Mouse (Mus musculus) heart, postnatal 0 days (tissue): ENCODE data around the gene Slc39a11. TPM values are rescaled to one million over a fixed set of nuclear protein-coding genes. Genes with fewer than 3 reads are reported as not detected.

Experiments
- ATAC-seq: fragments of 200-750 bp; cut with Nextera tagmentation; 2 replicates; pipeline ENCODE4 v1.8.0; 2017; ENCODE audit warnings: low read depth, moderate number of reproducible peaks, moderate library complexity; ENCODE audit not compliant: insufficient read depth
- DNase-seq: peaks from one replicate; pipeline ENCODE4 v3.0.0-alpha.2; 2016; ENCODE audit warnings: low spot score
- H3K27ac ChIP-seq: fragments of 300-500 bp; sonication (generic); 2 replicates; pipeline ENCODE4 v1.5.1; 2014; ENCODE audit warnings: low read depth, mild to moderate bottlenecking
- H3K27me3 ChIP-seq: fragments of 300-500 bp; sonication (generic); 2 replicates; pipeline ENCODE4 v1.6.1; 2014; ENCODE audit warnings: low read length, mixed read lengths; ENCODE audit not compliant: control insufficient read depth, insufficient read depth
- H3K36me3 ChIP-seq: fragments of 300-500 bp; sonication (generic); replicated peaks from 2 replicates; pipeline ENCODE4 v1.6.1; 2014; ENCODE audit warnings: low read length, mixed read lengths; ENCODE audit not compliant: control insufficient read depth, insufficient read depth
- H3K4me1 ChIP-seq: fragments of 300-500 bp; sonication (generic); 2 replicates; pipeline ENCODE4 v1.6.1; 2014; ENCODE audit warnings: antibody characterized with exemption; ENCODE audit not compliant: control insufficient read depth, insufficient read depth
- H3K4me2 ChIP-seq: fragments of 300-500 bp; sonication (generic); 2 replicates; pipeline ENCODE4 v1.6.1; 2014; ENCODE audit warnings: low read depth, mild to moderate bottlenecking, low read length, moderate library complexity
- H3K4me3 ChIP-seq: fragments of 300-500 bp; sonication (generic); 2 replicates; pipeline ENCODE4 v1.5.1; 2014; ENCODE audit warnings: low read depth, low read length
- H3K9ac ChIP-seq: fragments of 300-500 bp; sonication (generic); replicated peaks from 2 replicates; pipeline ENCODE4 v1.6.1; 2014; ENCODE audit warnings: low read depth, low read length, mixed read lengths
- H3K9me3 ChIP-seq: fragments of 300-500 bp; sonication (generic); replicated peaks from 2 replicates; pipeline ENCODE4 v1.6.1; 2016; ENCODE audit warnings: low read length; ENCODE audit not compliant: control insufficient read depth
- CTCF ChIP-seq: IDR thresholded peaks from 2 replicates; pipeline ENCODE4 v1.5.1; 2016; ENCODE audit warnings: antibody characterized with exemption, control low read depth, low read depth
- EP300 ChIP-seq: IDR thresholded peaks from 2 replicates; pipeline ENCODE4 v1.6.1; 2016; ENCODE audit warnings: antibody characterized with exemption, low read depth
- WGBS: fragments of 180-500 bp; shearing (Covaris S2); extraction: QIAGEN DNeasy Blood & Tissue Kit; methylation state at CpG from one replicate; pipeline ENCODE4 v1.1.7; 2014; 5-methylcytosine and 5-hydroxymethylcytosine counted together
- polyA plus RNA-seq: library from polyadenylated mRNA; unstranded; fragments of >200 nt; fragmentation: Nextera tagmentation; extraction: Ambion mirVana; gene quantifications from 2 replicates; pipeline ENCODE4 v1.2.1, GENCODE M21; 2015
- total RNA-seq: library from RNA; depleted of rRNA; stranded (reverse); fragments of >200 nt; gene quantifications from 2 replicates; pipeline ENCODE4 v1.2.3, GENCODE M21; 2014; ENCODE audit warnings: low replicate concordance

Gene Slc39a11
- total and polyA plus RNA-seq, 2 experiments from 2014 or later: 8.6 to 16.3 TPM

- H3K4me1 ChIP-seq: peaks cover 7% of the 10 kb centered on the region; the same call in 1 of the 2 replicates
- no peak overlapping the region for H3K9ac ChIP-seq
- WGBS: 95% methylated on average over 6 of the region's 6 CpGs
- no peaks in the 10 kb centered on the region for H3K9me3 ChIP-seq
- no peaks in the 10 kb centered on the region for H3K27me3 ChIP-seq
- DNase-seq: no peak
- H3K4me3 ChIP-seq: no peak overlapping the region
- no peak for ATAC-seq
- no peak overlapping the region for H3K27ac ChIP-seq
- H3K36me3 ChIP-seq: peaks cover 58% of the 10 kb centered on the region
- no peak overlapping the region for H3K4me2 ChIP-seq
- TF ChIP-seq EP300 (no peak), CTCF (no peak)
Measured at GRCm38 (mm10) chr11:113652516-113652915, 2.6 kb upstream of the Slc39a11 start.

GRCm38 (mm10) chr11:113651907-113652273 lies 2.0 kb upstream of the Slc39a11 start:
- TF ChIP-seq CTCF: peak; percentile 46
- no peak for TF ChIP-seq EP300
- ATAC-seq: no peak
- DNase-seq: no peak
- no peaks in the 10 kb centered on the region for H3K27me3 ChIP-seq
- H3K9ac ChIP-seq: no peak overlapping the region
- 49% methylated on average over 8 of the region's 8 CpGs for WGBS
- peaks cover 7% of the 10 kb centered on the region; the same call in 1 of the 2 replicates for H3K4me1 ChIP-seq
- no peak overlapping the region for H3K27ac ChIP-seq
- peaks cover 51% of the 10 kb centered on the region for H3K36me3 ChIP-seq
- no peak overlapping the region for H3K4me3 ChIP-seq
- H3K4me2 ChIP-seq: no peak overlapping the region
- no peaks in the 10 kb centered on the region for H3K9me3 ChIP-seq

- Histone ChIP-seq H3K9me3 (no peaks in the 10 kb centered on the region), H3K27ac (no peak overlapping the region), H3K9ac (no peak overlapping the region), H3K27me3 (no peaks in the 10 kb centered on the region), H3K4me1 (peaks cover 7% of the 10 kb centered on the region; the same call in 1 of the 2 replicates), H3K36me3 (peaks cover 46% of the 10 kb centered on the region), H3K4me2 (no peak overlapping the region), H3K4me3 (no peak overlapping the region)
- WGBS: 70% methylated on average over 22 of the region's 22 CpGs
- DNase-seq (no peak), ATAC-seq (no peak)
- TF ChIP-seq EP300 (no peak), CTCF (no peak)
Measured at GRCm38 (mm10) chr11:113651206-113651906, 1.5 kb upstream of the Slc39a11 start.

- peak within 1 kb of the TSS; percentile 69 for H3K4me2 ChIP-seq
- peak within 1 kb of the TSS; percentile 75 for H3K27ac ChIP-seq
- peaks cover 7% of the 10 kb centered on the region; the same call in 1 of the 2 replicates for H3K4me1 ChIP-seq
- no peak for TF ChIP-seq CTCF
- no peak for TF ChIP-seq EP300
- no peaks in the 10 kb centered on the region for H3K27me3 ChIP-seq
- H3K36me3 ChIP-seq: peaks cover 21% of the 10 kb centered on the region
- peak within 1 kb of the TSS; percentile 85 for H3K9ac ChIP-seq
- no peaks in the 10 kb centered on the region for H3K9me3 ChIP-seq
- H3K4me3 ChIP-seq: peak within 1 kb of the TSS; percentile 67
- 0 out of 2 replicates have a peak, but pooled peaks have one; percentile 1 for ATAC-seq
- 41% methylated on average over 26 of the region's 26 CpGs for WGBS
- DNase-seq: no peak
Measured at GRCm38 (mm10) chr11:113648690-113649352, 1.1 kb downstream of the Slc39a11 start, which contains the start of gene Cog1. Gene Cog1, plus strand, starts transcription at chr11:113649169.

- Histone ChIP-seq H3K4me2 (peak overlapping the region; percentile 69; the same call in 1 of the 2 replicates), H3K27me3 (no peaks in the 10 kb centered on the region), H3K9me3 (no peaks in the 10 kb centered on the region), H3K4me3 (no peak overlapping the region), H3K27ac (no peak overlapping the region), H3K9ac (no peak overlapping the region), H3K36me3 (peaks cover 14% of the 10 kb centered on the region), H3K4me1 (peaks cover 7% of the 10 kb centered on the region; the same call in 1 of the 2 replicates)
- 6% methylated on average over 15 of the region's 15 CpGs for WGBS
- TF ChIP-seq CTCF: peak; percentile 93
- TF ChIP-seq EP300: no peak
- ATAC-seq (peak; percentile 42; the same call in 1 of the 2 replicates), DNase-seq (peak; percentile 71)
Measured at GRCm38 (mm10) chr11:113648152-113648551, 1.7 kb downstream of the Slc39a11 start.
